Mouse (Mus musculus): ENCODE data around the gene 4931422A03Rik.

DNA sequence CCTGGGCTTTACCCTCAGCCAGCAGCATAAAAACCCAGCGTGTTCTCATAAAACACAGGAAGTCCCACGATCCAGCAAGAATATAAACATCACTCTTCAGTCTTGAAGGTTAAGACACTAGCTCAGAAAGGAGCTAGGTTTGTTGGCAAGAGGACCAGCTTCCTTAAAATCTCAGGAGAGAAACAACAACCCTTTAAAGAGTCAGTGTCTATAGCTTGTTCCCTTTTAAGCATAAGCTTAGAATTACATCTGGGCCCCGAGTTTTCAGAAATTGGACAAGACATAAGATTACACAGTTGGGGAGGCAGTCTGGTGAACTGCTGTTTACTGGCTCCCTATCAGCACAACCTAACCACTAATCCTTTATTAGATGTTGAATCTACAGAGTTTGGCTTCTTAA lies 56.3 kb downstream of the 4931422A03Rik start:
- TF ChIP-seq CTCF (IDR thresholded peaks at IDR 0.05 in 2 of 3, conservative IDR thresholded peaks at IDR 0.05 in 1 of 3; ENCODE audit: control insufficient read depth in 1 of 3, insufficient read depth in 1 of 3, low read depth in 2 of 3, low read length in 3 of 3, poor library complexity in 1 of 3, severe bottlenecking in 1 of 3) (no peak), KAT2A (conservative IDR thresholded peaks at IDR 0.05; ENCODE audit: low read depth, low read length) (no peak), USF1 (IDR thresholded peaks at IDR 0.05; ENCODE audit: low read depth, low read length) (no peak), TAL1 (IDR thresholded peaks at IDR 0.05; ENCODE audit: low read length) (no peak), POLR2A (IDR thresholded peaks at IDR 0.05; ENCODE audit: control insufficient read depth in 1 of 2, insufficient read depth in 1 of 2, low read depth in 1 of 2, low read length in 2 of 2, poor library complexity in 1 of 2) (no peak), ETS1 (IDR thresholded peaks at IDR 0.05; ENCODE audit: low read depth, low read length) (no peak), ELF1 (IDR thresholded peaks at IDR 0.05; ENCODE audit: low read depth, low read length) (no peak), ZC3H11A (IDR thresholded peaks at IDR 0.05; ENCODE audit: low read depth, low read length) (no peak), TCF12 (IDR thresholded peaks at IDR 0.05; ENCODE audit: low read depth, low read length) (no peak)
